Mouse (Mus musculus): ENCODE results near the gene 6030408B16Rik. TPM values are rescaled to one million over a fixed set of nuclear protein-coding genes. Genes with fewer than 3 reads are reported as not detected.

Gene 6030408B16Rik
- polyA plus RNA-seq, 1 experiment from 2014 or later = 23.9 TPM

DNA sequence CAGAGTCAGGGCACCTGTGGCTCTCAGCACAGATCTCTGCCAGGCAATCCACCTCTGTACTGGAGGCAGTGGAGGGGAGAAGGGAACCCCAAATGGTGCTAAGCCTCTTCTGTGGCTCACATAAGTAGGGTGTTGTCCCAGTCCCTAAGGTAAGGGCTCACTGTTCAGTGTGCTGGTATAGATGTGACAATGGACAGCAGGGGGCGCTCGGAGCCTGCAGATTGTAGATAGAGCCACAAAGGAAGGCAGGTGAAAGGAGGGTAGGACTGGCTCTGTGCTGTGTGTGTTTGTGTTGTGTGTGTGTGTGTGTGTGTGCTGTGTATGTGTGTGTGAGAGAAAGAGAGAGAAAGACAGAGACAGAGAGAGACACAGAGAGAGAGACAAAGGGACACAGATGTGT is 46.5 kb downstream of the 6030408B16Rik start:
- Histone ChIP-seq H3K27ac (ENCODE audit: low read length) (no peak overlapping the region), H3K4me2 (replicated peaks; ENCODE audit: low read depth, low read length) (no peak overlapping the region), H3K4me3 (ENCODE audit: low read length) (no peak overlapping the region), H3K36me3 (ENCODE audit: insufficient read depth, low read length) (no peaks in the 10 kb centered on the region), H3K9ac (replicated peaks; ENCODE audit: low read length) (no peak overlapping the region), H3K27me3 (ENCODE audit: insufficient read depth, low read length) (no peaks in the 10 kb centered on the region), H3K9me3 (ENCODE audit: low read length) (no peaks in the 10 kb centered on the region), H3K4me1 (ENCODE audit: insufficient read depth, low read length) (no peaks in the 10 kb centered on the region)
- peak; percentile 67 for ATAC-seq (ENCODE audit: low FRiP score, low TSS enrichment)
- WGBS = 0% methylated on average over 2 of the region's 2 CpGs

DNA sequence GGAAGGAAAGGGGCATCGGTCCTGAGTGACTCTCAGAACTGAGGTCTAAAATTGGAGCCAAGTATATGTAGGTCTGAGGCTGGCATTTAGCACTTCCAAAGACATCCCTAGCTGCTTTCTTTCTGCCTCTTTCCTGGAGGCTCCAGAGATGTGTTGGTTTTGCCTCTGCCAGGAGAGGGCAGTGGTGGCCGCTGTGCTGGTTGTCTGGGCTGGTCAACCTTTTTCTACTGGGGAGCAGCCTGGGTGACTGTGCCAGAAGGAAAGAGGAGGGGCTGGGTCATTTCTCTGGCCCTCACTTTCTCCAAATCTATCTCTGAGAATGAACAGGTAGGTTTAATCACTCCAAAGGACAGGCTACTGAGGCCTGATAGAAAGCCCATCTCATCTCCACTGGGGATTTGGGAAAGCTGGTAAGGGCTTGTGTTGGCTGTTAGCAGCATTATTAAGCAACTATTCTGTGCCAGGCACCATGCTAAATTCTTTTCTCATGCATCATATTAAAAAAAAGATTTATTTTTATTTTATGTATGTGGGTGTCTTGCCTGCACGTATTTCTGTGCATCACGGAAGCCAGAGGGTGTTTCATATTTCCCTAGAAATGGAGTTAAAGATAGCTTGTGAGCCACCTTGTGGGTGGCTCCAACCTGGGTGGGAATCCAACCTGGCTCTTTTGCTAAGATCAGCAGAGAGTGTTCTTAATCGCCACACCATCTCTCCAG is 48.9 kb downstream of the 6030408B16Rik start:
- no peak for ATAC-seq (ENCODE audit: low FRiP score, low TSS enrichment)
- Histone ChIP-seq H3K9me3 (ENCODE audit: low read length) (no peaks in the 10 kb centered on the region), H3K9ac (replicated peaks; ENCODE audit: low read length) (no peak overlapping the region), H3K4me2 (replicated peaks; ENCODE audit: low read depth, low read length) (no peak overlapping the region), H3K4me3 (ENCODE audit: low read length) (no peak overlapping the region), H3K27ac (ENCODE audit: low read length) (no peak overlapping the region), H3K27me3 (ENCODE audit: insufficient read depth, low read length) (no peaks in the 10 kb centered on the region), H3K4me1 (ENCODE audit: insufficient read depth, low read length) (no peaks in the 10 kb centered on the region), H3K36me3 (ENCODE audit: insufficient read depth, low read length) (no peaks in the 10 kb centered on the region)
- 63% methylated on average over 5 of the region's 5 CpGs for WGBS

Other genes starting within 250 kb of the 6030408B16Rik start
- gene Gm47841, start 245.8 kb upstream of the 6030408B16Rik start, polyA plus RNA-seq (2015; fragmentation: Nextera tagmentation; extraction: Ambion mirVana) = not detected in 2 replicates
- gene Fignl2, start 214.6 kb upstream of the 6030408B16Rik start, polyA plus RNA-seq (2015; fragmentation: Nextera tagmentation; extraction: Ambion mirVana) = 0.26 and 0.35 TPM in 2 replicates
- gene Ankrd33, start 177.5 kb upstream of the 6030408B16Rik start, polyA plus RNA-seq (2015; fragmentation: Nextera tagmentation; extraction: Ambion mirVana) = not detected in 2 replicates
- 20.6 and 24.4 TPM in 2 replicates for gene Acvrl1, start 164.7 kb upstream of the 6030408B16Rik start, polyA plus RNA-seq (2015; fragmentation: Nextera tagmentation; extraction: Ambion mirVana)
- 7.4 and 8.8 TPM in 2 replicates for gene Acvr1b, start 119.1 kb upstream of the 6030408B16Rik start, polyA plus RNA-seq (2015; fragmentation: Nextera tagmentation; extraction: Ambion mirVana)
- 3.2 and 3.4 TPM in 2 replicates for gene Grasp, start 69.0 kb upstream of the 6030408B16Rik start, polyA plus RNA-seq (2015; fragmentation: Nextera tagmentation; extraction: Ambion mirVana)
- gene Nr4a1, start 38.9 kb upstream of the 6030408B16Rik start, polyA plus RNA-seq (2015; fragmentation: Nextera tagmentation; extraction: Ambion mirVana) = 10.8 and 11.9 TPM in 2 replicates
- gene Atg101, start 8.9 kb upstream of the 6030408B16Rik start, polyA plus RNA-seq (2015; fragmentation: Nextera tagmentation; extraction: Ambion mirVana) = 78.2 and 87.0 TPM in 2 replicates
- 1.7 and 2.3 TPM in 2 replicates for gene Krt80, start 77.0 kb downstream of the 6030408B16Rik start, polyA plus RNA-seq (2015; fragmentation: Nextera tagmentation; extraction: Ambion mirVana)
- gene Krt7, start 117.8 kb downstream of the 6030408B16Rik start, polyA plus RNA-seq (2015; fragmentation: Nextera tagmentation; extraction: Ambion mirVana) = 94.8 and 99.9 TPM in 2 replicates
- 0.06 TPM in 1 of 2 replicates, not detected in the other for gene Krt87, start 145.6 kb downstream of the 6030408B16Rik start, polyA plus RNA-seq (2015; fragmentation: Nextera tagmentation; extraction: Ambion mirVana)
- gene Krt88, start 154.5 kb downstream of the 6030408B16Rik start, polyA plus RNA-seq (2015; fragmentation: Nextera tagmentation; extraction: Ambion mirVana) = not detected in 2 replicates
- not detected in 2 replicates for gene Krt81, start 170.5 kb downstream of the 6030408B16Rik start, polyA plus RNA-seq (2015; fragmentation: Nextera tagmentation; extraction: Ambion mirVana)
- gene Krt86, start 180.3 kb downstream of the 6030408B16Rik start, polyA plus RNA-seq (2015; fragmentation: Nextera tagmentation; extraction: Ambion mirVana) = not detected in 2 replicates
- gene Krt83, start 198.3 kb downstream of the 6030408B16Rik start, polyA plus RNA-seq (2015; fragmentation: Nextera tagmentation; extraction: Ambion mirVana) = not detected in 2 replicates
- gene Gm49425, start 224.0 kb downstream of the 6030408B16Rik start, polyA plus RNA-seq (2015; fragmentation: Nextera tagmentation; extraction: Ambion mirVana) = not detected in 2 replicates
- not detected in 2 replicates for gene Krt84, start 239.6 kb downstream of the 6030408B16Rik start, polyA plus RNA-seq (2015; fragmentation: Nextera tagmentation; extraction: Ambion mirVana)

Measured in kidney, embryonic 16.5 days (tissue).